Mouse (Mus musculus) stomach, postnatal 0 days (tissue): ENCODE results near the gene Aldh3a2.

Source experiments
- CTCF ChIP-seq: IDR thresholded peaks from 2 replicates; pipeline ENCODE4 v1.5.1; 2016; ENCODE audit warnings: antibody characterized with exemption, low read depth, mild to moderate bottlenecking, moderate library complexity
- EP300 ChIP-seq: optimal IDR thresholded peaks from 2 replicates; pipeline ENCODE3; 2016; ENCODE audit warnings: antibody characterized with exemption

DNA sequence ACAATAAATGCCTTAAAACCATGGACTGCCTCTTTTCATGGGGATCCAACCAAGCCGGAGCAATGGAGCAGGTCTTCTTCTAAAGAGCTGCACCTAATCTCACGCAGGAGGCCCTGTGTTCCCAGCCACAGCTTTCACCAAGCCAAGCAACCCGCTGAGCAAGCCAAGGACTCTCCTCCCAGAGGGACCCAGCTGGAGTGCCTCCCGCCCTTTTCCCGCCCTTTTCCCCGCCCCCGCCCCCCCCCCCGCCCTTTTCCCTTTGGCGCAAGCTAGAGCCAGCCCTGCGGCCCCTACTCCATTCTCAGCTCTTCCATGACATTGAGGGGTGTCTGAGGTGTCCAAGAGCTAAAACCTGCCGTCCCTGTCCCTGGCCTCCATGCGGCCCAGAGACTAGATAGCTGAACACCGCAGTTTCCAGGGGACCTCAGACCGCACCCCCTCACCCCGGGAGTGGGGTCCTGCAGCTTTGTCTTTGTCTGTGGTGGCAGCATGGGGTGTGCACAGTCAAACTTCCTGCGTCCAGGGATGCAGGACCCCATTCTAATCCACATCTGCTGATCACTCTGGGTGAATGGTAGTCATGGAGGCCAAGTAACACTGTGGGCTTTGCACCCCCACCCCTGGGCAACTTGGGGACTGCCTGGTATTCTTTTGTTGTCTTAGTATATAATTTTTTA is 33.6 kb upstream of the Aldh3a2 start:
- TF ChIP-seq CTCF = no peak
- TF ChIP-seq EP300 = no peak
